Mouse (Mus musculus) bone marrow, adult 2 months (tissue): ENCODE measurements at regions not wholly inside any gene's neighbourhood (a gene's known extent, or its start where the extent isn't known, plus 50 kb on each side); places are given as distances from the start of the nearest gene placed in this dataset.

ENCODE experiments used
- H3K27ac ChIP-seq: fragments of 200-500 bp; 2 replicates; pipeline ENCODE4 v1.5.1; 2012; ENCODE audit warnings: low read depth, mild to moderate bottlenecking, control low read depth, inconsistent platforms, low read length; ENCODE audit not compliant: control insufficient read depth, poor library complexity, insufficient read depth
- H3K4me1 ChIP-seq: fragments of 200-500 bp; 2 replicates; pipeline ENCODE4 v1.6.1; 2011; ENCODE audit warnings: low read length; ENCODE audit not compliant: control insufficient read depth, insufficient read depth
- H3K4me3 ChIP-seq: fragments of 200-500 bp; replicated peaks from 2 replicates; pipeline ENCODE3; 2011; ENCODE audit warnings: mild to moderate bottlenecking, low read depth, low read length, control low read depth; ENCODE audit not compliant: control insufficient read depth
- CTCF ChIP-seq: fragments of 200-500 bp; IDR thresholded peaks from 2 replicates; pipeline ENCODE4 v1.5.1; 2011; ENCODE audit warnings: low read length, control low read depth; ENCODE audit not compliant: control insufficient read depth, insufficient read depth
- POLR2A ChIP-seq: fragments of 200-500 bp; IDR thresholded peaks from 2 replicates; pipeline ENCODE4 v1.6.1; 2011; ENCODE audit warnings: low read depth, mild to moderate bottlenecking, control low read depth, low read length, borderline replicate concordance; ENCODE audit not compliant: control insufficient read depth
- WGBS: fragments of 180-500 bp; shearing (Covaris S2); methylation state at CpG from one replicate; pipeline ENCODE4 v1.1.7; 2018; 5-methylcytosine and 5-hydroxymethylcytosine counted together

- no peak overlapping the region for H3K4me3 ChIP-seq
- WGBS, result 81% methylated on average over 21 of the region's 21 CpGs
- H3K27ac ChIP-seq, result no peak overlapping the region
- no peaks in the 10 kb centered on the region for H3K4me1 ChIP-seq
- no peak for TF ChIP-seq POLR2A
- no peak for TF ChIP-seq CTCF
Measured at GRCm38 (mm10) chr5:112133688-112134573, 118.4 kb downstream of the Cryba4 start.

- TF ChIP-seq POLR2A (no peak), CTCF (no peak)
- no peaks in the 10 kb centered on the region for H3K4me1 ChIP-seq
- H3K4me3 ChIP-seq, result no peak overlapping the region
- no peak overlapping the region for H3K27ac ChIP-seq
- 55% methylated on average over 13 of the region's 14 CpGs for WGBS
Measured at GRCm38 (mm10) chr5:112136646-112137045, 115.7 kb downstream of the Cryba4 start.

- no peaks in the 10 kb centered on the region for H3K4me1 ChIP-seq
- no peak overlapping the region for H3K4me3 ChIP-seq
- H3K27ac ChIP-seq, result no peak overlapping the region
- no peak for TF ChIP-seq CTCF
- TF ChIP-seq POLR2A, result no peak
- 71% methylated on average over 3 of the region's 3 CpGs for WGBS
Measured at GRCm38 (mm10) chr5:112138246-112138645, 114.1 kb downstream of the Cryba4 start.

GRCm38 (mm10) chr5:112142731-112143130 is 109.6 kb downstream of the Cryba4 start:
- Histone ChIP-seq H3K4me3 (no peak overlapping the region), H3K27ac (no peak overlapping the region), H3K4me1 (no peaks in the 10 kb centered on the region)
- WGBS, result 69% methylated on average over 3 of the region's 3 CpGs
- TF ChIP-seq POLR2A (no peak), CTCF (no peak)

- TF ChIP-seq POLR2A (no peak), CTCF (no peak)
- 89% methylated on average over 16 of the region's 16 CpGs for WGBS
- Histone ChIP-seq H3K4me1 (no peaks in the 10 kb centered on the region), H3K4me3 (no peak overlapping the region), H3K27ac (no peak overlapping the region)
Measured at GRCm38 (mm10) chr5:112143993-112144621, 108.2 kb downstream of the Cryba4 start.

- TF ChIP-seq POLR2A (no peak), CTCF (peak; percentile 94)
- under 1% methylated on average over 39 of the region's 39 CpGs for WGBS
- Histone ChIP-seq H3K27ac (no peak overlapping the region), H3K4me1 (no peaks in the 10 kb centered on the region), H3K4me3 (no peak overlapping the region)
Measured at GRCm38 (mm10) chr5:112153675-112154085, 98.6 kb downstream of the Cryba4 start.

GRCm38 (mm10) chr5:112154650-112155049 is 97.7 kb downstream of the Cryba4 start:
- Histone ChIP-seq H3K4me3 (no peak overlapping the region), H3K27ac (no peak overlapping the region), H3K4me1 (no peaks in the 10 kb centered on the region)
- TF ChIP-seq CTCF (no peak), POLR2A (no peak)
- 66% methylated on average over 4 of the region's 4 CpGs for whole genome bisulfite sequencing

GRCm38 (mm10) chr5:112155051-112155450 is 97.3 kb downstream of the Cryba4 start:
- Histone ChIP-seq H3K4me1 (no peaks in the 10 kb centered on the region), H3K4me3 (no peak overlapping the region), H3K27ac (no peak overlapping the region)
- TF ChIP-seq CTCF (no peak), POLR2A (no peak)
- 50% methylated on average over 6 of the region's 6 CpGs for WGBS
